Mouse (Mus musculus): ENCODE measurements around the gene Olfr826.

DNA sequence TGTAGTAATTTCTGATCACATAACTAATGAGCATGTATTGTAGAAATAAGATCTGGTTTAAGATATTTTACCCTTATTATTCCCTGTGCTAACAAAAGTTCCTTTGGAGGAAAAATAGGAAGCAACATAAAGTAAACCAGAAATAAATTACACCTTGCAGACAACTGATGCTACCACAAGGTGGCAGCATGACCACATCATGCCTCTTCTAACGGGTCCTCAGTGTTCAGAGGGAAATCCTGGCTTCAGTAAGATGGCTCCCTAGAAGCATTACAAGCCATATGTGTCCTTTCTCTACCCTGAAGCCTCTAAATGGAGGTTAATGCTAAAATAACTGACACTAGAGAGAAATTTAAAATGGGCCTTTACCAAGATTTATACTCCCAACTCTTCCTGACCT, 44.3 kb upstream of the Olfr826 start:
- no peak for TF ChIP-seq POLR2A (IDR thresholded peaks at IDR 0.05; ENCODE audit: control insufficient read depth in 1 of 2, insufficient read depth in 1 of 2, low read depth in 1 of 2, low read length in 2 of 2, poor library complexity in 1 of 2)
- TF ChIP-seq GATA1 (IDR thresholded peaks at IDR 0.05; ENCODE audit: low read depth, low read length), result no peak
- peak; percentile 78 to 96 (median 87) for TF ChIP-seq CTCF (IDR thresholded peaks at IDR 0.05 in 2 of 3, conservative IDR thresholded peaks at IDR 0.05 in 1 of 3; ENCODE audit: control insufficient read depth in 1 of 3, insufficient read depth in 1 of 3, low read depth in 2 of 3, low read length in 3 of 3, poor library complexity in 1 of 3, severe bottlenecking in 1 of 3)
- TF ChIP-seq NELFE (IDR thresholded peaks at IDR 0.05; ENCODE audit: low read depth, low read length), result no peak
- TF ChIP-seq KAT2A (conservative IDR thresholded peaks at IDR 0.05; ENCODE audit: low read depth, low read length), result no peak
- TF ChIP-seq MXI1 (IDR thresholded peaks at IDR 0.05; ENCODE audit: low read depth, low read length), result no peak
- no peak for TF ChIP-seq POLR2AphosphoS2 (IDR thresholded peaks at IDR 0.05; ENCODE audit: low read length)
